Mouse (Mus musculus) bone marrow macrophage, adult 2 months (primary cell): ENCODE measurements around the gene Foxn3. TPM values are rescaled to one million over a fixed set of nuclear protein-coding genes. Genes with fewer than 3 reads are reported as not detected.

Experiments used
- H3K27ac ChIP-seq: 2 replicates; pipeline ENCODE4 v1.5.1; 2012; ENCODE audit warnings: low read depth, low read length; ENCODE audit not compliant: insufficient read depth
- H3K4me1 ChIP-seq: 2 replicates; pipeline ENCODE4 v1.6.1; 2012; ENCODE audit warnings: low read length; ENCODE audit not compliant: control insufficient read depth, insufficient read depth
- H3K4me3 ChIP-seq: 2 replicates; pipeline ENCODE4 v1.5.1; 2012; ENCODE audit warnings: mild to moderate bottlenecking, low read length, moderate library complexity; ENCODE audit not compliant: insufficient read depth
- CTCF ChIP-seq: IDR thresholded peaks from 2 replicates; pipeline ENCODE4 v1.5.1; 2012; ENCODE audit warnings: low read depth, mild to moderate bottlenecking, low read length, moderate library complexity
- POLR2A ChIP-seq: IDR thresholded peaks from 2 replicates; pipeline ENCODE4 v1.6.1; 2012; ENCODE audit warnings: mild to moderate bottlenecking, low read depth, low read length, borderline replicate concordance
- polyA plus RNA-seq: library from polyadenylated mRNA; stranded (reverse); fragments of >200 nt; gene quantifications from 2 replicates; pipeline ENCODE4 v1.2.4, GENCODE M21; 2012; ENCODE audit not compliant: missing spikeins, insufficient read depth, insufficient read length

Gene Foxn3
- polyA plus RNA-seq, 1 experiment, result 27.7 TPM

DNA sequence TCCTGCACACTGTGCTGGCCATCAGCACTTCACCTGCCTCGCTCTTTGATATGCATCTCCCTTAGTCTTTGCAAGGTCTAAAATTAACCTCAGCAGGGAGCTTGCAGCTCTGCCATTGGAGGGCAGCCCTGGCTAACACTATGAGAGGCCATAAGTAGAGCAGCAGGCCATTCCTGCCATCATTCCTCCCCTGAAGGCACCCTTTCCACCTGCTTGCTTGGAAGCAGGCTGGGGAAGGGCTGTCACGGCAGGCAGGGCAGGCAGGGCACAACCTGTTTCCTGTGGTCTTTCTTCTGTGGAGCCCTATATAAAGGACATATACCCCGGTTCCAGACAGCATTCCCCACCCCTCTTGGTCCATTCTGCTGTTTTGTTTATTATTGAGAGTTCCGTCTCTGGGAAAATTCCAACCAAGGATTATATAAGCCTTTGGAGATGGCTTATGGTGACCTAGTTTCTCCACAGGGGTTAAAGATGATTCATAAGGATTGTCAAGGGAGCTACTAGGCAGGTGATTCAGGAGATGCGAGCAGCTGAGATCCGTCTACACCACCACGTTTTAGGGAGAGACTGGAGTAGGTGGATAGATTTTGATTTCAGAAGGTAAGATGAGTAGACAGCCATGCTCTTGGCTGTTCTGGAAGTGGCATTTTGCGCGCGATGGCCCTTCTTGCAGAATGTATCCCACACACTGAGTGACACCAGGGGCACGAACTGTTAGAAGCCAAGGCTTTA, 347.7 kb downstream of the Foxn3 start:
- Histone ChIP-seq H3K4me3 (no peak overlapping the region), H3K4me1 (peaks cover 11% of the 10 kb centered on the region), H3K27ac (no peak overlapping the region)
- no peak for TF ChIP-seq POLR2A
- TF ChIP-seq CTCF, result no peak

DNA sequence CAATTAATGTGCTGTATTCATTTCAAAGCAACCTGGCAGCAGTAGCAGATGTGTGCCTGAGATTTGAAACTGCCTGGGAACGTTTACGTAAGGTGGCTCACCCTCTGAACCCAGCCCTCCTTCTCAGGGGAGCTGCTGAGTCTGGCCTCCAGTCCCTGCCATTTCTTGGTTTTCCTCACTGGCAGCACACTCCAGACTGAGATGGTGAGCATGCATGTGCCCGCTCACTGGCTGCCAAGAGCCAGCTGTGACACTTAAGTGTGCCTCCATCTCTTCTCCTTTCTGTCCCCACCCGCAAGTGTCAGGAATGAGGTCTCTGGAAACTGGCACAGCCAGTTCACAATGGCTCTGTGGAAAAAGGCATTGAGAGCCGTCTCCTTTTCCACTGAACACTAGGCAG, 349.3 kb downstream of the Foxn3 start:
- Histone ChIP-seq H3K4me1 (peaks cover 11% of the 10 kb centered on the region), H3K27ac (no peak overlapping the region), H3K4me3 (no peak overlapping the region)
- no peak for TF ChIP-seq CTCF
- no peak for TF ChIP-seq POLR2A

DNA sequence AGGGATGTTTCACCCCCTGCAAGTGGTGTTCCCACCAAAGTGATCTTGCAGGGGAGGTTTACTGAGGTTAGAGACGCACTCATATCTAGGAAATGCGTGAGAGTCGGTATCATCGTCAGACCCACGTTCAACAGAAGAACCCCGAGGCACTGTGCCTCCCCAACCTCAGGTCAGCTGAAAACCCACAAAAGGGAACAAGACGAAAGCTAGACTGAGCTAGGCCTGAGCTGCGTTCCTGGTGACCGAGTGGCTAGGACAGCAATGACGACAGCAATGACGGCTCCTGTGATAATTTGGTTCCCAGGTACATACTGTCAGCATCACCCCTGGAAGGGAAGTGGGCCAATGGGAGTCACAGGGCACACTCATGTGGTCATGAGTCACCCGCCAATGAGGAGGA, 350.2 kb downstream of the Foxn3 start:
- H3K27ac ChIP-seq, result no peak overlapping the region
- TF ChIP-seq POLR2A (no peak), CTCF (no peak)
- no peak overlapping the region for H3K4me3 ChIP-seq
- H3K4me1 ChIP-seq, result peaks cover 11% of the 10 kb centered on the region

DNA sequence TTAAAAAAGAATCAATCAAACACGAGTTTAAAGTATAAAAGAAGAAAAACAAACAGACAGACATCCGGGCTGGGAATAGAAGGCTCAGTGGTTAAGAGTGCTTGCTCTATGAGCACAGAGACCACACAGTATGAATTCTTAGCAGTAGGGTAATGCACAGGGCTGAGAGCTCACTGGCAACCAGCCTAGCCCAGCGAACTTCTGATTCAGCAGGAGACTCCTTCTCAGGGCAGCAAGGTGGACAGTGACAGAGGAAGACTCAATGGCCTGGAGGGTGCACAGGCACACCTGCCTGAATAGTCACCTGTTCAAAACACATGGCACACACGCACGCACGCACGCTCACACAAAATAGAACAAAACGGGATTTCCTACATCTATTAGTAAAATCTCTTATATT, 353.6 kb downstream of the Foxn3 start:
- Histone ChIP-seq H3K4me1 (peaks cover 11% of the 10 kb centered on the region), H3K4me3 (no peak overlapping the region), H3K27ac (no peak overlapping the region)
- TF ChIP-seq POLR2A (no peak), CTCF (no peak)

DNA sequence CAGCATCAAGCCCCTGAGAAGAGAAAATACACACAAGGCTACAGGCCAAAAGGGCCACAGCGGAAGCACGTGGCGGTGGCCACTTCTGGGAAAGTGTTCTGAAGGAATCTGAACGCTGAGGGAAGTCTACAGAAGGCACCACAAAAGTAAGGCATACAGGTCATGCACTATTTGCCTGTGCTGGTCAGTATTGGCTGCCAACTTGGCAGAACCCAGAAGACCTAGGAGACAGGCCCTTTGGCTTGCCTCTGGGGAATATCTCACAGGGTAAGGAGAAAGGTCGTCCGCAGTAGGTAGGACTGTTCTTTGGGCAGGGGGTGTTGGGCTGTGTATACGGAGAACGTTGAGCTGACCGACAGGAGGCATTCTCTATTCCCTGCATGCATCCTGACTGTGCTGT, 355.1 kb downstream of the Foxn3 start:
- no peak overlapping the region for H3K4me3 ChIP-seq
- no peaks in the 10 kb centered on the region; the same call in 1 of the 2 replicates for H3K4me1 ChIP-seq
- TF ChIP-seq POLR2A (no peak), CTCF (no peak)
- H3K27ac ChIP-seq, result no peak overlapping the region

DNA sequence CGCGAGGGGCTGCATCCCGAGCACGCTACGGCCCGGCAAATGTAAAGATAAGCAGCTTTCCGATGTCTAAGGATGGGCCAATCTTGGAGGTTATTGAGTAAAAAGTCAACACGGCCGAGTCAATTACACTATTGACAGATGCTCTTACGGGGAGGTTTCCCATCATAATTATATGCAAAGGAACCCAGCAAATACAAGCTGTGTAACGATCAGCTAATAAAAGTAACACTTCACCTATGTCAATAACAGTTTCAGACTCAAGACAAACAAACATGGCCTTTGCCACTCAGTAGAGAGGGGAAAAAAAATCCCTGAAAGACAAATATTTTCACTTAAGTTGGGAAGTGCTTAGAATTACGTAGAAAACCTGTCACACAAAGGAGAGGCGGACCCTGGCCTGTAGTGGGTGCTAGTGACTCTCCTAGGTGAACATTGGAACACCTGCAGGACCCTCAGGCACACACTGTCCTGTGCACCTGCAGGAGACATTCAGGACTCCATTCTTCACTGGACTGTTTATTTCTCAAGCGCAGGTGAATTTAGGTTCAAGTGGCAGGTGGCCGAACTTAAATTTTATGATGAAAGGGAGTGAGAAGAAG, 356.3 kb downstream of the Foxn3 start:
- no peak for TF ChIP-seq POLR2A
- no peak for TF ChIP-seq CTCF
- no peak overlapping the region for H3K27ac ChIP-seq
- H3K4me3 ChIP-seq, result no peak overlapping the region
- H3K4me1 ChIP-seq, result no peaks in the 10 kb centered on the region

DNA sequence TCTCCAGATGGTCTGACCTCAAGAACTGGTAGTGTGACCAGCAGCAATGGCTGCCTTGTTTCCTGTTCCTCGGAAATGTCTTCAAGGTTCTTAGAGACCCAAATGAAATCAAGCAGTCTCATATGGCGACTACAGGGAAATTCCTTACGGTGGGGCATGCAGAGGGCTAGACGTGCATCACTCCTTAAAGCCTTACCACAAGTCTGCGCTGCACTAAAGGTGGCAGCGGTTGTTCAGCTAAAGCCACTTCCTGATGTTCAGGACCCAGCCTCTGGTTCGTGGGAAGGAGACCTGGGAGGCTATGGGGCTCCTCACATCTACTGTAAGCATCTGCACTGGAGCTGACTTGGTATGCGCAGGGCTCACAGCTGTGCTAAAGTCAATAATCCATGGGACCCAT, 357.6 kb downstream of the Foxn3 start:
- Histone ChIP-seq H3K4me3 (no peak overlapping the region), H3K27ac (no peak overlapping the region), H3K4me1 (no peaks in the 10 kb centered on the region)
- no peak for TF ChIP-seq POLR2A
- TF ChIP-seq CTCF, result no peak

DNA sequence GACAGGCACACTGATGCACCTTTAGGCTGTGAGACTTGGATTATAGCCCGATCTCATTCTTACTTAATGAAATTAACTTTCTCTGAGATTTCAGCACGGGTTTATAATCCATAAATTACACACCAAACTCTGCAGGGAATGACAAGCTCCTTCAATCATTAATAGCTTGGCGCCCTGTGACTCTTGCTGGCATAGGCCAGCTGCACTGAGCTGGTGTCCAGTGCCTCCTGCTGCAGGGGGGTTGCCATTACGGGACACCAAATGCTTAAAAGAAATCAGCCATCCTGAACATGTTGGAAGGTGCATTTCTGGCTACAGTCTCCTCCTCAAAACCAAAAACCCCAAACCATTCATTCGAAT, 364.3 kb downstream of the Foxn3 start:
- TF ChIP-seq CTCF (no peak), POLR2A (no peak)
- Histone ChIP-seq H3K4me1 (no peaks in the 10 kb centered on the region), H3K4me3 (no peak overlapping the region), H3K27ac (no peak overlapping the region)

DNA sequence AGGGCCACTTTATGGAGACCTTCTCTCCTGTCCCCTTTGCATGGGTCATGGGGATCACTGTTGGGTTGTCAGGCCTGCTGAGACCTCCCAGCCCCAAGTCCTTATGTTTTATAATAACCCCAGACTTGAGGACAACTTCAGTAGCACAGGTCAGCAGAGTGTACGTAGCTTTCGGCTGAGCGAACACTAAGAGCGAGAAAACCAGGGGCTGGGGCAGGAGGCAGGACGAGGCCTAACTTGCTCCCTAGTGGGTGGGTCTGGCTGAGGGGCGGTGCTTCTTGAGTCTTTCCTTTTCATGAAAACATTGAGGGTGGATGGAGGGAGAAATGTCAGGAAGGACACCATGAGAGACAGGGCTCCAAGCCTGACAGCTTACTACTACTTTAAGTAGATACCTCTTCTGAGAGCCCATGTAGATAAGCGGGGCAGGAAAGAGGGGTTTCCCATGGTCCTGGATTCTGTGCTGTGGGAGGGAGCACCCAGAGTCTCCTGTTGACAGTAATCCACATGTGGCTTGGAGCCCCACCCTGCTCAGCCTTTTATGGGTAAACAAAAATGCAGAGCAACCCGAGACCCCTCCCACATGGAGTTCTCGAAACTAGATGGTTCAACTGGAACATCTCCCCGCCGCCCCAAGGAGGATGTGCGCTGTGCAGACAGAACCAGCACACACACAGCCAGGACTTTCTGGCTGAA, 364.8 kb downstream of the Foxn3 start:
- no peak overlapping the region for H3K4me3 ChIP-seq
- H3K27ac ChIP-seq, result no peak overlapping the region
- H3K4me1 ChIP-seq, result no peaks in the 10 kb centered on the region
- no peak for TF ChIP-seq CTCF
- TF ChIP-seq POLR2A, result no peak

DNA sequence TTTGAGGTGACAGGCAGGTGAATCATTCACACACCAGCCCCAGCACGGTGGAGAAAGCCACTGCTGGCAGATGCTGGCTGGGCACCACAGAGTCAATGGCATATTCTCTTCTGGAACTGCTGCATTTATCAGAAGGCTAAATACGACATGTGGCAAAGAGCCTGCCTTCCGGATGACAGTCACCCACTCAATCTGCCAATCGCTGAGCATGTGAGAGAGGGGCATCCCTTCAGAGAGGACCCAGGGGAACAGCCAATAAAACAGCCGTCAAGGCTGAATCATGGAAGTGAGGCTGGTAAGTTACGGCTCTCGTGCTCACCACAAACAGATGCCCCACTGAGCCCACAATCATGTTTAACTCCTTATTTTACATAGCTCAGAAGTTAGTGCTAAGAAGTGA, 366.4 kb downstream of the Foxn3 start:
- no peak for TF ChIP-seq CTCF
- no peaks in the 10 kb centered on the region for H3K4me1 ChIP-seq
- no peak overlapping the region for H3K4me3 ChIP-seq
- no peak overlapping the region for H3K27ac ChIP-seq
